Mouse (Mus musculus) T-helper 1 cell (primary cell): ENCODE results near the gene Arpc5l.
"Not testable (repeated sequence)": the region's sequence is repeated elsewhere in the genome, so short reads cannot be mapped to it uniquely, and the experiment has no call there.

ENCODE experiments used
- in situ Hi-C: fragments of 300-600 bp; cut with MboI, MseI; formaldehyde crosslinking; loops from one replicate; pipeline ENCODE4 v1.15.1; 2025; ENCODE audit warnings: high pct_unique_total_duplicates

Arpc5l gene

DNA sequence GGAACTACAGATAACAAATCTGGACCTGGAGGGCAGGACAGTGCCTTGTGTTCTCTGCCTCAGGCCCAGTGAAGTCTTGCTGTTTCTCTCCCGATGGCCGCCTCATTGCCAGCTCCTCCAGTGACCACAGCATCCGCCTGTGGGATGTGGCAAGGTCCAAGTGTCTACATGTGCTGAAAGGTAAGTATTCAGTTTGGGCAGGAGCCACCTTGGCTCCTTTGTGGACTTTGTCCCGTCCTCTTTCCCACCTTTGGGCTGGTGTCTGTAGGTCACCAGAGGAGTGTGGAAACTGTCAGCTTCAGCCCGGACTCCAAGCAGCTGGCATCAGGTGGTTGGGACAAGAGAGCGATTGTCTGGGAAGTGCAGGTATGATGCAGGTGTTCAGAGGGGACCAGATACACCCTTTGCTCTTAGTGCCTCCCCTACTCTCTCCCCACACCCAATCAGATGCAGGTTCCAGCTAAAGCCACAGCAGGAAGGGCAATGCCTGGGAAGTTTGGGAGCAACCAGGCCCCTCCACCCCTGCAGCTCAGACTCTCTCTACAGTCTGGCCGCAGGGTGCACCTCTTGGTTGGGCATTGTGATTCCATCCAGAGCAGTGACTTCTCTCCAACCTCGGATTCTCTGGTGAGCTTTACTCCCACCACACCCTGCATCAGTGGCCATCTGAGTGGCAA is 5.1 kb upstream of the Arpc5l start:
- in situ Hi-C loops: loop anchor here (5.0 kb wide), 1 partner anchor 68 kb away; the partner anchor contains the start of gene Olfml2a

DNA sequence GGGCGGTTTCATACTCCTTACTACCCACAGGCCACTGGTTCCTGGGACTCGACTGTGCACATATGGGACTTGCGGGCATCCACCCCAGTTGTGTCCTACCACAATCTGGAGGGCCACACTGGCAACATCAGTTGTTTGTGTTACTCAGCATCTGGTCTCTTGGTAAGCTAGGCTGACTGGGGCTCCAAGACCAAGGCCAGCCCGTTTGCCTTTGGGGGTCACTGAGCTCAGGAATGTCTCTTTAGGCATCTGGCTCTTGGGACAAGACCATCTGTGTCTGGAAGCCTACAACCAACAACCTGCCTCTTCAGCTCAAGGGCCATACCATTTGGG is 4.6 kb upstream of the Arpc5l start:
- in situ Hi-C loops: no loop called here

DNA sequence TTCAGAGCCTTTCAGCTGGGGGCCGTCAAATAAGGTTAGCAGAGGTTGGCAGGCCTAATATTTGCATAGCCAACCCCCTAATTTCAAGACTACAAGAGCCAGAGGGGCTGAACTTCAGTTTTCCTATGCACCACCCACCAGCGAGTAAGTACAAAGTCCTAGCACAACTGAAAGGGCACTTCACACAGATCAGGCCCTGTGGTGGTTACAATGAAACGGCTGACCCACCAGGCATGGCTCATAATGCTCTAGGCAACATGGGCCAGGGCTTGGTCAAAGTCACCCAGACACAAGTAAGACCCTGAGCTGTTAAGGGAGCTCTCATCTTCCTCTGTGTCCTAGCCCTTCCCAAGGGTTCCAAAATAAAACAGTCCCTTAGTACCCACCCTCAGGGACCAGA is 3.3 kb upstream of the Arpc5l start:
- in situ Hi-C loops: no loop called here

DNA sequence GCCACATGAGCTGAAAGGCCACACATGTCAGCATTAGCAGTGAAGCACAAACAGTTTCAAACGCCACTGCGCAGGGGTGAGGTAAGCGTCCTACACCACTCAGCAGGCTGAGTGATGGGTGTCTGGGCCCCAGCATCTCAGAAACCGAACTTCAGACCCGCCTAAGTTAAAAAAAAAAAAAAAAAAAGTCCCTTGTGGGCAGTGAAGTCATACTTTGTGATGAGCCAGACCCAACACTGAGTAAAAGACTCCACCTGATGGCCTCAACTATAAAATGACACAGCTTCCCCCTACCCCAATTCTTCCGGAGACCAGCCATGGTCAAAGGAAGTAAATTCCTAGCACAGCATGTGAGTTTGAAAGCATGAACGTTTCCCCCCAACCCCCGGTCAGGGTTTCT is 2.0 kb upstream of the Arpc5l start:
- in situ Hi-C loops: no loop called here

DNA sequence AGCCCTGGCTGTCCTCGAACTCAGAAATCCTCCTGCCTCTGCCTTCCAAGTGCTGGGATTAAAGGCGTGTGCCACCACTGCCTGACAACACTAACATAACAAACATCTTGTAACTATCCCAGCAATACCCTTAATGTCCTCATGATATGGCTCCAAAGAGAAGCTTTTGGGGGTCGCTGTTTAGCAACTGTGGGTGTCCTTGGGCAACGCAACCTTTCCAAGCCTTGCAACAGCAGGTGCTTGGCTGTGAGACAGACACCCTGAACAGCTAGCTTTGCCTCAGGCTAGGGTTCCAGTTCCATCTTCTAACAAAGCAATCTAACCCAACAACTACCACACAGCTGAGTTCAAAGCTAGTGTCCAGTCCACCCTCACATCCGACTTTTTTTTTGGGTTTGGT is 1.6 kb upstream of the Arpc5l start:
- in situ Hi-C loops: no loop called here

DNA sequence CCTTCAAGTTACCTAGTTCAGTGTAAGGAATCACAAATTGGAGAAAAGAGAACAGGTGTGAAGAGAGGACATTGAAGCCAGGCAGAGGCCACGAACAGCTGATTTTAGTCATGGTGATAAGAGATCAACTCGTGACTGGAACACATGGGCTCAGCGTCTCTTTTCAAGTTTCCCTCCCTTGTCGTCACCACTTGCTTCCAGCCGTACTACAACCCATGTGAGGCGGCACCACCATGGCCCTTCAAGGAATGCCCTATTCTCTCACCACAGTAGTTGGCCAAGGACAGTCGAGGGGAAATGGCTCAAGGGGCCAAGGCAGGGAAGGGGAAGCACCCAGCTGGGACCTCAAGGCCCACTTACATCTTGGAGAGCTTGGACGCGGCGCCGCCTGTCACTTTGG is 776 bp upstream of the Arpc5l start:
- in situ Hi-C loops: no loop called here

DNA sequence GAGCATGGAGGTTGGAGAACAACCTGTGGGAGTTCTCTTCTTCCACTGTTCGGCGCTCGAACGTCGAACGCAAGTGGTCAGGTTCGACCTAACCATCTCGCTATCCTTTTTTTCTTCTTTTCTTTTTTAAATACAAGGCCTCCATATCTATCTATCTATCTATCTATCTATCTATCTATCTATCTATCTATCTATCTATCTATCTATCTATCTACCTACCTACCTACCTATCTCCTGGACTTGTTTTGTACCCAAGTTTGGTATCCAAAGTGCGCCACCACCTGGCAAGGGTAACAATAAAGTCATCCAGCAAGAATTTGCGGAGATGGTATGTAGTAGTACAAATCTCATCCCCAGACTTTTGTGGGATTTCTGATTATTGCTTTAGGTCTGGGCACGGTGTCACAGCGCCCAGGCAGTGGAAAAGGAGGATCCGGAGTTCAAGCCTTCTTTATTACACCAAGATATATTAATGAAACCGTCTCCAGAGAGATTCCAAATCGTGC is 479 bp downstream of the Arpc5l start, which contains the start of gene Rpl35:
Rpl35 (minus strand) TSS at position 51 of the 506 bp plus-strand sequence.
- in situ Hi-C loops: no loop called here

DNA sequence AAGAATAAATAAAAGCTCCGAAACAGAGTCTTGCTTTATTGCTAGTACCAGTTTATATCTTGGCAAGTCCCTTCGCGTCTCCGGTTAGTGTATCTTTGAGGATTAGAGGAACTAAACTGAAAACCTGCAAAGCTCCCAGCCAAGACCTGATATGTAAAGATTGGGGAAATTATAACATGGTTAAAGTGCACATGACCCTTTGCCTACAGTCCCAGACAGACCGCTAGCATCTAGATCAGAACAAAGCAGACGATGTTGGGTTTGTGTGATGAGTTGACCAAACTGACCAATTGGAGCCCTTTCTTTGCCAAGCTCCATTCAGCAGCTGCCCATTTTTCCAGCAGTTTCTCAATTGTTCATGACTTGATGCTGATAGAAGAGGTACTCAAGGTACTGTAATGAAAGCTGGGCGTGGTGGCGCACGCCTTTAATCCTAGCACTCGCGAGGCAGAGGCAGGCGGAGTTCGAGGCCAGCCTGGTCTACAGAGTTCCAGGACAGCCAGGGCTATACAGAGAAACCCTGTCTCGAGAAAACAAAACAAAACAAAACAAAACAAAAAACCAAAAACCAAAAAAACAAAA is 1.1 kb downstream of the Arpc5l start:
- in situ Hi-C loops: no loop called here

DNA sequence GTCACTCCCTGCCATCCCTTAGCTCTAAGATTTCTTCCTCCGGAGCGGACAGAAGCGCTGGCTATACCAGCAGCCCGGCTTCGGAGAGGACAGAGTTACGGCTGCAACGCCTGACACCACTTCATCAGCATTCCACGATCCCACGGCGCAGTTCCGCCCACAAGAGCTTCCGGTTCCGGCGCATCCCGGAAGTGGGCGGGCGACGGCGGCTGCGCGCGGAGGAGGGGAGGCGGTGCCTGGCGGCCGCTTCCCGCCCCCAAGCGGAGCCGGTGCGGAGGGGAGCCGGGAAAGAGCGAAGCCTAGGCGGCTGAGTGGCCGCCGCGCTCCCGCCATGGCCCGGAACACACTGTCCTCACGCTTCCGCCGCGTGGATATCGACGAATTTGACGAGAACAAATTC is 2.7 kb downstream of the Arpc5l start:
- in situ Hi-C loops: no loop called here

DNA sequence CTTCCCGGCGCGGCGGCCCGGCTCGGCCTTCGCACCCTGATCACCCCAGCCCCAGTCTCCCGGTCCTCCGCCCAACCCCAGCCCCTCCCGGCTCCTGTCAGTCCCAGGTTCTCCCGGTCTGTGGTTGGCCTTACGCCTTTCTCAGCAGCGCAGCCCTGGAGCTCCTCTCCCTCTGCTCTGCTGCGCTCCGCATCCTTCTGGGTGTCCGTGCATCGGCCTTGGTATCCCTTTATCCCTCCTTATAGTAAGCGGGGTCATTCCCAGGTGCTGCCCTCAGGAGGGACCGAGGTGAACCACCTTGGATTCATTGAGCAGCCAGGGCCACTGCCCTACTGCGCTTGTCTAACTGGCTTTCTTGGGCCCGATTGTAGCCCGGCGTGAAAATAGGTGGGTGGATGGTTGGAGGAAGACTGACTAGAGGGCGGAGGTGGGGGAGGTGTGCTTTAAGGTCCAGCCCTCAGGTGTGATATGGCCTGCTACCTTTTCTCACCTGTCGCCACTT is 3.3 kb downstream of the Arpc5l start:
- in situ Hi-C loops: no loop called here

DNA sequence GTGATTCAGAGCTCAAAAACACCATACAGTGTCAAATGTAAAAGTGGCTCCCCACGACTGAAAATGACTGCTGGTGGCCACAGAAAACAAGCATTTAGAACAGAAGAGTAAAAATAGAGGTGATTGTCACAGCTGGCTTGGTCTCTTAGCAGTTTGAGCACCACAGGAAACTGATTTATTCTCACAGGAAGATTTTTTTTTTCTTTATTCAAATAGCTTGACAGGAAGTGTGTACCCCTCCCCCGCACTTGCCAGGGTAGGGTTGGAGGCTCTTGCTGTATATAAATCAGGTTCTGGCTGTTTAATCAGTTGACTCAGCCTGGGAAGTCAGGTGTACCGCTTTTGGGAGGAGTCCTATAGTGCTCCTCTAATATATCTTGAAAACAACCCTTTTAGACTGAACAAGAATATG is 3.8 kb downstream of the Arpc5l start:
- in situ Hi-C loops: no loop called here

DNA sequence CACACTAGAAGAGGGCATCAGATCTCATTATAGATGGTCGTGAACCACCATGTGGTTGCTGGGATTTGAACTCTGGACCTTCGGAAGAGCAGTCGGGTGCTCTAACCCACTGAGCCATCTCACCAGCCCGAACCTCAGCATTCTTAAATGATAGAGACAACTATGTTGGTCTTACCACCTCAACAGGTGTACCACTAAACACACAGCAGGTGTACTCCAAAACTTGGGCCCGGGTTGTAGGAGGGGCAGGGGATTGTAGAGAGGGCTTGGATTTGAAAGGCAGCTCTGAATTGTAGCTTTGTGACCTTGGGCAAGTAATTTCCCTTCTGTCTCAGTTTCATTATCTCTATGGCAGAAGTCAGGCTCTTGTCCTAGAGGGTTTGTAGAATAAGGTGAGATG is 5.0 kb downstream of the Arpc5l start:
- in situ Hi-C loops: not testable (repeated sequence)

DNA sequence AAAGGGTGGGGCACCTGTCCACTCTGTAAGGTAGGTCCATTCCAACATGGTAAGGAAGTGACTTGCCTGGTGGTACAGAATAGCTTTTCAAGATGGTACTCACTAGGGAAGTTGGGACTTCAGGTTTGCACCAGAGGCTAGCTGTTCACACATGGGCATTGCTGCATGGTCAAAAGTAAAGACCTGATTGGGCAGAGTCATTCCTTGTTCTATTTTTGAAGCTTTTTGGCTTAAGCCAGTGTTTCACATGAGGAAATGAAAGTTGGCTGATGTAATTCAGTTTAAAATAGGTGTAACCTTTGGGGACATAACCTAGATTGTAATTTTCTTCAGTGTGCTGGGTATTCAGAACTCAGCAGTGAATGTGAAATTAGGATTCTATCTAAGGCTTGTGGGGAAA is 6.1 kb downstream of the Arpc5l start:
- in situ Hi-C loops: no loop called here

DNA sequence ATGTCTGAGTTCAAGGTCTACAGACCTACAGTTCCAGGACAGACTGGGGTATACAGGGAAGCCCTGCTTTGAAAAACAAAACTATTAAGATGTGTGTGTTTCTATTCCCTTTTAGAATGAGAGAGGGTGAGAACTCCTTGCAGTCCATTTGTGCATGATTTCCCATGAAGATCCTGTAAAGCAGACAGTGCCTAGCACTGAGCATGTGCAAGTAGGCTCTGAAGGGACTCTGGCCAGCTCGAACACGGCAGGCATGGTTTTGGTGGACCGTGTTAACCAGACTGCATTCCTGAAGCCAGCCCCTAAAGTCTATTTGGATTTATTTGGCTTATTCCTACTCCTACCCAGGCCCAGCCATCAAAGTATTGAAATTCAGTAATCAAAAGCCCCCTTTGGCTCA is 6.8 kb downstream of the Arpc5l start:
- in situ Hi-C loops: no loop called here

DNA sequence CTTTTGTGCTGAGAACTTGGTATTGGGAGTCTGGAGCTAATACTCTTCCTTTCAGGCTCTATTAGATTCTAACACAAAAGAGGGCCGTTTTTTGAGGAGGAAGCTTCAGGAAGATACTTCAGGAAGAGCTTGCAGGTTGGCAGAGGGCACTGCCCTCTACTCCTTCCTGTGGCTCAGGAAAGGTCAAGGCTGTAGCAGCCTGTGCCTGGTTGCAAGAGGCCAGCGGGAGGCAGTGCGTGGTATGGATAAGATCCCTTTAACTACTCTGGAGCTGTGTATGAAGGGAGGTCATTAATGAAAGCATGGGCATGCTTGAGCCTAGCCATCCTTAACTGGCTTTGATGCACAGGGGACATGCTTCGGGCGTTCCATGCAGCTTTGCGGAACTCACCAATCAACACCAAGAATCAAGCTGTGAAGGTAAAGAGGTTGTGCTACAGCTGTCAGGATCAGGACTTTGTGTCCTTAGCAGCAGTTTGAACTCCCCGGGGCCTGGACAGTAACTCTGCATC is 7.7 kb downstream of the Arpc5l start:
- in situ Hi-C loops: no loop called here

DNA sequence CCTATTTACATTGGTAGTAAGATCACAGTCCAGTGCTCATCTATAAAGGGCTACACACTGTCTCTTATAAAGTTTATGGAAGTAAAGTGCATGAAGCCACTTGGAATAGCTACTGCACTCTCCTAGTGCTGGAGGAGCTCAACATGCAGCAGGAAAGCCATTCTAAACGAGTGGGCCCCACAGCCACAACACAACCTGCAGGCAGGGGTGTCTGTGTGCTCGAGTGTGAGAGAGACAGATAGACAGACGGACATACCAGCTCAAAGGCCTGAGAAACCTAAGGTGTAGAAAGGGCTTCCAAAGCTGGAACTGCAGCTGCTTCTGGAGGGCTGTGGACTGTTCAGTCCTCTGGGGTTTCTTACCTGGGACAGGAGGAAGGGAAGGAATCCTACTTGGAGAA is 11.4 kb downstream of the Arpc5l start:
- in situ Hi-C loops: no loop called here

DNA sequence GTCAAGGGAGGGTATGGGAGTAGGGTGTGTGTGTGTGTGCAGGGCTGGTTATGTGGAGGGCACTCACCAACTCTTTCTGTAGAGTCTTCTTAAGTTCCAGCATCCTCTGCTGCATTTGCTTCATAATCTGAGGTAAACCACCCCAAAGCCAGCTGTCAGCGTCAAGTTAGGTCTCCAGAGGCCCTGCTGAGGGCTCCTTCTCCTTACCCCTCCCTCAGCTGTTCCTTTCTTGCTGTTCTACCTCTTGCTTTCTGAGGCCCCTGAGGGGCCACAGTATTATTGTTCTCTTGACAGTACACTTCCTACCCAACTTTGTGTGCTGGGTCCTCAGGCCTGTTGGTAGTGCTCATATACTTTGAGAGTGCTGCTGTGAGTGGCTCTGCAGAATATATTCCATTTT is 14.9 kb downstream of the Arpc5l start:
- in situ Hi-C loops: no loop called here

DNA sequence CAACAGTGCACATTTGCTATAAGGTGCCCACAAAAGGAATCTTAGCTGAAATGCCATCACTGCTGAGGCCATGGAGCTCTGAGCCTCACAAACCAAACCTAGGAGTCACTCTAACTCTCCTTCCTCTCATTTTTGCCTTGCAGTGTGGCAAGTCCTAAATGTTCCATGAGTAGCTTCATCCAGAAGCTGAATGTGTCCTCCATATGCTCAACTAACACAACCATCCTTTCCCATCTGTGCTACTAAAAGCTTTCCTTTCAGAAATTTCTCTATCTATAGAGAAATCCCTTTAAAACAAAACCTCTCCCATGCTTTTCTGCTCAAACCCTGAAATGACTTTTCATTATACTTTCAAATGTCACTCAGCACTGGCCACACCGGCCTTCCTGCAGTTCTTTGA is 26.5 kb downstream of the Arpc5l start:
- in situ Hi-C loops: no loop called here

DNA sequence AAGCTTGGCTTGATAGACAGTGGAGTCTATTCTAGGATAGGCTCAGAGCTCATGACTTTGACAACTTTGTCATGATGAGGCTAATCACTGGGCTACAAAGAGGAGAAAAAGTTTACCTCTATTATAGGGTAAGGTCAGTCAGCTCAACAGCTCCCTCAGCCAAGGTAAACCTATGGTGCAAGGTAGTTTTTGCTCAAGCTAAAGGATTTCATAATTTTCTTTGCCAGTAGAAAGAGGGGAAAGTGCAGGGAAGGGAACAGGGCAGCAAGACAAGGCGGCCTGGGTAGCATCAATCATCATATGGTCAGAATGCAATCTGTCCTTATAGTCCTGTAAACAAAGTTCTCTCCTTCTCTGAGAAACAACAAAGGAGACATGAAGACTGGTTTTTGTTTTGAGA is 35.1 kb downstream of the Arpc5l start:
- in situ Hi-C loops: no loop called here

DNA sequence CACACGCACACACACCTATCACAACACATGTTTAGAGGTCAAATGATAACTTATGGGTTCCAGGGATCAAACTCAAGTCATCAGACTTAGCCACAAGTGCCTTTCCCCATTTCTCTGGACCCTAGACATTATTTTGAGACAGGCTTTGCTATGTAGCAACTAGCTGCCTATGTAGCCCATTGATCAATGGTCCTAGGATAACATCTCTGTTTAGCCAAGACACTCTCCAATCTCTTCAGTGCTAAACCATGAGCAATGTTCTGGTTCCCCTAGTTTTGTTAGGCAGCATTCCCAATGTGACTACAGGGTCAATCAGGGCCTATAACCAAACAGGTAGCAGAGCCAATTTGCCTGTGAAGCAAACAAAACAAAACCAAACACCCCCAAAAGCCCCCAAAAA is 43.4 kb downstream of the Arpc5l start:
- in situ Hi-C loops: no loop called here

DNA sequence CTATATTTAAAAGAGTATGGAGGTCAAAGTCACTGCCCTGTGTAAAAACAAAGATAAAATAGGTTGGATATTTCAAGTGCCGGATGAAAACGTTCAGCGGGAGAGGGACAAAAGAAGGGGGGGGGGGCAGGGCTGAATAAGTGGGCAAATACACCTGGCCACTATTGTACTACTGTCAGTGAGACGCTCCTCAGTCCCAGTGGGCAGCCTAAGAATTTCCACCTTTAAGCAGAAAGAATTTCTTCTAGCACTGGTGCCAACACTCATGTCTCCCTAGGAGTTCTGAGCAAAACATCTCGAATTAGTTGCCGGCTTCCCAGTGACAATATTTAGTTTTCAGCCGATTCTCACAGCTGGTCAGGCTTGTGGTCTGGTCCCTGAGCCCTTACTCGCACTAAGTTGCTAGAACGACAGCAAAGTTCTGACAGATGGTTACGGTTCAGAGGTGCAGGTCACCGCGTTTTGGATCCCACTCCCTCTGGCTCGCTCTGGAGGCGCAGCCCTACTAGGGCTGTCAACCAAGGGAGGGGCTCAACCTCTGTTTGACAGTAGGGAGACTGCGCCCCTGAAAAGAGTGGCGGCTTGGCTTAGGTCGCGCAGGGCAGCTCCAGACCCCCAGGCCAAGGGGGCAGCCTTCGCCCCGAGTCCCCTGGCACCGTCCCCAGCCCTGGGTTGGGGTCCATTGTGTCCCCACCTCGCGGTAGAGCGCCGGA is 59.7 kb downstream of the Arpc5l start:
- in situ Hi-C loops: loop anchor here (10.0 to 25.0 kb wide), 3 partner anchors 120 to 297 kb away; partner anchors contain the start of gene Olfml2a
